Mouse (Mus musculus) T-helper 1 cell (primary cell): ENCODE results near the gene Hoxc5.

ENCODE experiments used
- in situ Hi-C: fragments of 300-600 bp; cut with MboI, MseI; formaldehyde crosslinking; loops from one replicate; pipeline ENCODE4 v1.15.1; 2025; ENCODE audit warnings: high pct_unique_total_duplicates

The Hoxc5 gene

GRCm38 (mm10) chr15:102990461-102991397 is 23.5 kb downstream of the Hoxc5 start, which contains the start of gene Hoxc8:
Gene Hoxc8 (plus strand): TSS chr15:102990607.
- in situ Hi-C loops: no loop called here

GRCm38 (mm10) chr15:102991782-102992181 is 24.5 kb downstream of the Hoxc5 start:
- in situ Hi-C loops: no loop called here

GRCm38 (mm10) chr15:102992206-102992605 is 25.0 kb downstream of the Hoxc5 start:
- in situ Hi-C loops: no loop called here

- in situ Hi-C loops: no loop called here
These were observed 25.6 kb downstream of the Hoxc5 start for GRCm38 (mm10) chr15:102992863-102993262.

GRCm38 (mm10) chr15:102996548-102996947 is 29.3 kb downstream of the Hoxc5 start:
- in situ Hi-C loops: no loop called here

- in situ Hi-C loops: no loop called here
These were observed 30.2 kb downstream of the Hoxc5 start for GRCm38 (mm10) chr15:102997431-102997830.

- in situ Hi-C loops: no loop called here
These were observed 30.7 kb downstream of the Hoxc5 start, which contains the start of gene Hoxc6 for GRCm38 (mm10) chr15:102997939-102998355. Gene Hoxc6 (plus strand): TSS chr15:102998257.

GRCm38 (mm10) chr15:102998608-102999182 is 31.5 kb downstream of the Hoxc5 start:
- in situ Hi-C loops: no loop called here

- in situ Hi-C loops: no loop called here
These were observed 32.1 kb downstream of the Hoxc5 start for GRCm38 (mm10) chr15:102999183-102999831.

GRCm38 (mm10) chr15:102999955-103000354 is 32.7 kb downstream of the Hoxc5 start:
- in situ Hi-C loops: no loop called here

- in situ Hi-C loops: no loop called here
These were observed 33.3 kb downstream of the Hoxc5 start for GRCm38 (mm10) chr15:103000501-103000901.

GRCm38 (mm10) chr15:103001370-103001769 is 34.1 kb downstream of the Hoxc5 start:
- in situ Hi-C loops: no loop called here

GRCm38 (mm10) chr15:103002156-103002555 is 34.9 kb downstream of the Hoxc5 start:
- in situ Hi-C loops: no loop called here

GRCm38 (mm10) chr15:103002821-103003448 is 35.7 kb downstream of the Hoxc5 start:
- in situ Hi-C loops: no loop called here

- in situ Hi-C loops: no loop called here
These were observed 38.1 kb downstream of the Hoxc5 start for GRCm38 (mm10) chr15:103005308-103005707.

- in situ Hi-C loops: no loop called here
These were observed 38.6 kb downstream of the Hoxc5 start for GRCm38 (mm10) chr15:103005797-103006196.

- in situ Hi-C loops: no loop called here
These were observed 39.1 kb downstream of the Hoxc5 start for GRCm38 (mm10) chr15:103006326-103006725.

GRCm38 (mm10) chr15:103009265-103010111 is 42.2 kb downstream of the Hoxc5 start:
- in situ Hi-C loops: no loop called here

- in situ Hi-C loops: no loop called here
These were observed 43.0 kb downstream of the Hoxc5 start for GRCm38 (mm10) chr15:103010112-103010846.
